Mouse (Mus musculus) midbrain, postnatal 0 days (tissue): ENCODE results near the gene Plcb1. TPM values are rescaled to one million over a fixed set of nuclear protein-coding genes. Genes with fewer than 3 reads are reported as not detected.
A peak's percentile ranks its signal among the peaks of the same experiment; 100 is the strongest.

Experiments used
- ATAC-seq: fragments of 200-750 bp; cut with Nextera tagmentation; 2 replicates; pipeline ENCODE4 v1.8.0; 2017; ENCODE audit warnings: moderate number of reproducible peaks, mild to moderate bottlenecking, moderate TSS enrichment, moderate library complexity; ENCODE audit not compliant: low FRiP score
- DNase-seq: peaks from one replicate; pipeline ENCODE4 v3.0.0-alpha.2; 2015; ENCODE audit warnings: low spot score
- H3K27ac ChIP-seq: fragments of 300-500 bp; sonication (generic); 2 replicates; pipeline ENCODE4 v1.5.1; 2014; ENCODE audit warnings: low read depth, mild to moderate bottlenecking, low read length, mixed read lengths
- H3K27me3 ChIP-seq: fragments of 300-500 bp; sonication (generic); 2 replicates; pipeline ENCODE4 v1.6.1; 2014; ENCODE audit warnings: low read length, control low read depth, mixed read lengths; ENCODE audit not compliant: insufficient read depth
- H3K36me3 ChIP-seq: fragments of 300-500 bp; sonication (generic); 2 replicates; pipeline ENCODE4 v1.6.1; 2014; ENCODE audit warnings: low read length, control low read depth, mixed read lengths; ENCODE audit not compliant: insufficient read depth
- H3K4me1 ChIP-seq: fragments of 300-500 bp; sonication (generic); 2 replicates; pipeline ENCODE4 v1.6.1; 2014; ENCODE audit warnings: mild to moderate bottlenecking, control low read depth, antibody characterized with exemption, low read length, mixed read lengths; ENCODE audit not compliant: insufficient read depth
- H3K4me2 ChIP-seq: fragments of 300-500 bp; sonication (generic); 2 replicates; pipeline ENCODE4 v1.6.1; 2014; ENCODE audit warnings: low read depth, mild to moderate bottlenecking, low read length, mixed read lengths; ENCODE audit not compliant: poor library complexity, severe bottlenecking
- H3K4me3 ChIP-seq: fragments of 300-500 bp; sonication (generic); 2 replicates; pipeline ENCODE4 v1.5.1; 2014; ENCODE audit warnings: low read depth, mild to moderate bottlenecking, low read length, moderate library complexity
- H3K9ac ChIP-seq: fragments of 300-500 bp; sonication (generic); replicated peaks from 2 replicates; pipeline ENCODE4 v1.6.1; 2014; ENCODE audit warnings: mild to moderate bottlenecking, low read length, moderate library complexity, mixed read lengths; ENCODE audit not compliant: poor library complexity, severe bottlenecking
- H3K9me3 ChIP-seq: fragments of 300-500 bp; sonication (generic); 2 replicates; pipeline ENCODE4 v1.6.1; 2016; ENCODE audit warnings: low read length, control low read depth
- CTCF ChIP-seq: IDR thresholded peaks from 2 replicates; pipeline ENCODE4 v1.5.1; 2016; ENCODE audit warnings: antibody characterized with exemption, mild to moderate bottlenecking
- WGBS: fragments of 180-500 bp; shearing (Covaris S2); extraction: QIAGEN DNeasy Blood & Tissue Kit; methylation state at CpG from one replicate; pipeline ENCODE4 v1.1.7; 2014; 5-methylcytosine and 5-hydroxymethylcytosine counted together
- polyA plus RNA-seq: library from polyadenylated mRNA; unstranded; fragments of >200 nt; fragmentation: Nextera tagmentation; extraction: Ambion mirVana; gene quantifications from 2 replicates; pipeline ENCODE4 v1.2.1, GENCODE M21; 2015
- total RNA-seq: library from RNA; depleted of rRNA; stranded (reverse); fragments of >200 nt; gene quantifications from 2 replicates; pipeline ENCODE4 v1.2.3, GENCODE M21; 2014

Plcb1 gene
- total and polyA plus RNA-seq, 2 experiments from 2014 or later: 36.1 to 59.0 TPM

GRCm38 (mm10) chr2:134827778-134828487 is 42.1 kb downstream of the Plcb1 start:
- Histone ChIP-seq H3K9ac (no peak overlapping the region), H3K27me3 (no peaks in the 10 kb centered on the region), H3K4me1 (no peaks in the 10 kb centered on the region), H3K27ac (no peak overlapping the region), H3K4me2 (no peak overlapping the region), H3K4me3 (no peak overlapping the region), H3K9me3 (no peaks in the 10 kb centered on the region), H3K36me3 (no peaks in the 10 kb centered on the region)
- ATAC-seq (no peak), DNase-seq (no peak)
- no peak for TF ChIP-seq CTCF
- WGBS: 69% methylated on average over 3 of the region's 3 CpGs

DNA sequence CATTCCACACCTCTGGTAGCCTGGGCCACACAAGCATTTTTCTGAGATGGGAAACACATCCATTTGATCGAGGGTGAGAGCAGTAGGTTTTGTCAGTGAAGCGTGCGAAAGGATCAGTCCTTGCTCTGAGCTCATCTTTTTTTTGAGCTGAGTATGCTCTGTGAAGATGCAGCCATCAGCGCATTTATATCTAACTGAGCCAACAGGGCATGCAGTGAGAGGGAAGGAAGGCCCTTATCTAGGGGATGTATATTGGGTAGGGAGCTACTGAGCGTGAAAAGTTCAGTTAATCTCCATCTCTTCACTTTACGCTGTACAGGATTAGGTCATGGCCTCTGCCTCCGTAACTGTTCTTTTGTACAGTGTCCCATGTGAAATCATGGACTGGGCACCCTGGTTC is 46.0 kb downstream of the Plcb1 start:
- H3K9ac ChIP-seq: no peak overlapping the region
- no peaks in the 10 kb centered on the region for H3K27me3 ChIP-seq
- H3K4me2 ChIP-seq: no peak overlapping the region
- WGBS: 86% methylated on average over 7 of the region's 7 CpGs
- no peak overlapping the region for H3K27ac ChIP-seq
- no peak for DNase-seq
- ATAC-seq: no peak
- no peaks in the 10 kb centered on the region for H3K4me1 ChIP-seq
- no peak overlapping the region for H3K4me3 ChIP-seq
- TF ChIP-seq CTCF: no peak
- no peaks in the 10 kb centered on the region for H3K36me3 ChIP-seq
- no peaks in the 10 kb centered on the region for H3K9me3 ChIP-seq

GRCm38 (mm10) chr2:134836097-134836496 is 50.2 kb downstream of the Plcb1 start:
- Histone ChIP-seq H3K9me3 (no peaks in the 10 kb centered on the region), H3K9ac (no peak overlapping the region), H3K36me3 (no peaks in the 10 kb centered on the region), H3K4me2 (no peak overlapping the region), H3K4me1 (no peaks in the 10 kb centered on the region), H3K27me3 (no peaks in the 10 kb centered on the region), H3K27ac (no peak overlapping the region), H3K4me3 (no peak overlapping the region)
- DNase-seq: no peak
- 0 out of 2 replicates have a peak, but pooled peaks have one; percentile 9 for TF ChIP-seq CTCF
- WGBS: 70% methylated on average over 1 of the region's 1 CpGs
- ATAC-seq: no peak

DNA sequence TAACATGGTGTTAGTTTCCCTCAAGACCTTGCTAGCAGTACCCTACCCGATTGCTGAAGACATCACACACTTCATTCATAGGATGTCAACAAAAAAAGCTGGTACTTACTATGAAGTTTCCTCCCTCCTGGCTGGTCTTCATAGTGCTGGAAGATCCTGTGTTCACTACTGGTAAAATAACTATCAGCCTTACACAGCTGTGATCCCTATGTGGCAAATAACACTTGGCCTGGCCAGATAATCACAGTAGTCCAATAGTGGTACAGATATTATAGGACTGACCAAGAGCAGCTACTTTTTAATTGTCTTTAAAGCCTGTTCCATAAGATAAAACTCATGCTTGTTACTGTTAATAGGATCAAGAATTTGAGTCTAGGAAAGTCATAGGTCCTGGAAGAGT is 52.3 kb downstream of the Plcb1 start:
- ATAC-seq: no peak
- no peak overlapping the region for H3K4me3 ChIP-seq
- no peak overlapping the region for H3K9ac ChIP-seq
- TF ChIP-seq CTCF: no peak
- WGBS: 94% methylated on average over 1 of the region's 1 CpGs
- no peaks in the 10 kb centered on the region for H3K4me1 ChIP-seq
- no peak overlapping the region for H3K4me2 ChIP-seq
- no peaks in the 10 kb centered on the region for H3K27me3 ChIP-seq
- no peak overlapping the region for H3K27ac ChIP-seq
- no peaks in the 10 kb centered on the region for H3K36me3 ChIP-seq
- no peak for DNase-seq
- H3K9me3 ChIP-seq: no peaks in the 10 kb centered on the region

- Histone ChIP-seq H3K9ac (no peak overlapping the region), H3K27me3 (no peaks in the 10 kb centered on the region), H3K4me2 (no peak overlapping the region), H3K4me3 (no peak overlapping the region), H3K4me1 (no peaks in the 10 kb centered on the region), H3K36me3 (no peaks in the 10 kb centered on the region), H3K27ac (no peak overlapping the region), H3K9me3 (no peaks in the 10 kb centered on the region)
- ATAC-seq (no peak), DNase-seq (no peak)
- 86% methylated on average over 1 of the region's 1 CpGs for WGBS
- TF ChIP-seq CTCF: peak; percentile 54
Measured at GRCm38 (mm10) chr2:134838888-134839287, 53.0 kb downstream of the Plcb1 start.

DNA sequence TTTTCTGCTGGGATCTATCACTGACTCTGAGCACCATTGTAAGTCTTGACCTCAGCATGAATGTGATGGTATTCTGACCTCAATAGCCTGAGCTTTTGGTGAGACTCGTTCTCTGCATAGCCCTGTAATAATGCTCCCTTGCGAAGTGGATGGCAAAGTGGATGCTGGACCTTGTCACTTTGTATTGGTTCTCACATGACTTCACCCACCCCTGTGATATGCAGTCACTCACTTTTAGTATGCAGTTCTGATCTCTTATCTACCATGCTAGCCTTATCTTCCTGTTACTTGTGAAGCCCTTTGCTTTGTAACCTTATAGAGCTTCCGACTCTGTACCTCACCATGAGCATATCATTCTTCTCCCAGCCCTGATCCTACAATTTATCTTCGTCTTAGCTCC is 57.0 kb downstream of the Plcb1 start:
- ATAC-seq: no peak
- Histone ChIP-seq H3K9me3 (no peaks in the 10 kb centered on the region), H3K4me2 (no peak overlapping the region), H3K4me1 (no peaks in the 10 kb centered on the region), H3K36me3 (no peaks in the 10 kb centered on the region), H3K27ac (no peak overlapping the region), H3K9ac (no peak overlapping the region), H3K27me3 (no peaks in the 10 kb centered on the region), H3K4me3 (no peak overlapping the region)
- TF ChIP-seq CTCF: no peak
- WGBS: 92% methylated on average over 4 of the region's 4 CpGs
- DNase-seq: no peak
